Mouse (Mus musculus): ENCODE results near the gene Asgr1.
"Not testable (repeated sequence)": the region's sequence is repeated elsewhere in the genome, so short reads cannot be mapped to it uniquely, and the experiment has no call there.

Gene Asgr1

DNA sequence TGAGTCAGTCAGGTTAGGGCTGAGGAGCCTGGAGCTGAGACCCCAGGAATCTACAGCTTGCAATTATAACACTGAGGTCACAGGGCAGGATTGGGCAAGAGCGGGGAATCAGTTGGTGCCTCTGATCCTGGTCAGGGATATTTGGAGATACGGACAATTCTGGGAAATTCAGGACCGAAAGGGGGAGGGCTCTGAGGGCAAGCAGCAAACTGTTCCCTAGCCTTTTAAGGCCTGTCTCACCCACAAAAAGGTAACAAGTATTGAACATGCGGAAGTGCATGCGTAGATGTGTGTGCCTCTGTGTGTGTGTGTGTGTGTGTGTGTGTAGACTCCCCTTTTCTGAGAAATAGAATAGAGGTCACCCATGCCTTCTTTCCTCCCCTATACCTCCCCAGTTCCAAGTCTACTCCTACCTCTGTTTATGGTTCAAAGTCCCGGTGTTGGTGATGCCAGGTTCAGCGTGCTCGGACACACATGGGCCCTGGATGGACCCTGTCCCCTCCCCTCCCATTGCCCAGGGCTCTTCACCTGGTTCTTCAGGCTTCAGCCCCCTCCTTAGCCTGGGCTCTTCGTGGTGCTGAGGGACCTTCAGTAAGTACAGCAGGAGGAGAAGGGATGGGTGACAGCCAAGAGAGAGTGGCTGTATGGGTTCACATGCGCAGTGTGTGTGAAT lies at the start of gene Asgr1:
Gene Asgr1 (plus strand): TSS at position 188 of the 673 bp plus-strand sequence.
- no peak for DNase-seq

DNA sequence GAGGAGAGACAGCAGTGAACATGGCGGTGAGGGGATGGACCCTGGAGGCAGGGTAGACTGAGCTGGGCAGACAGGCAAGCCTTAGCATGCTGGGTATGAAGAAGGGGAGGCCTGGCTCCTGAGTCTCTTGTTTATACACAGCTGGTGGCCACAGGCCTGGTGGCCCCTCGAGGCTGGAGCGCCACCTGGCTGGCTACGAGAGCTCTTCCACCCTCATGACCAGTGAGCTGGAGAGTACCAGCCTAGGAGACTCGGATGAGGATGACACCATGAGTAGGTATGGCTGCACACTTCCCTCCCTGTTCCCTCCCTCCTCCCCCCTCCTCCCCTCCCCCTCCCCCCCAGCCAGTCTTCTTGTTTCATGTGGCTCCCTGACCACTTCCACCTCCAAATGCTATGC lies 48.4 kb upstream of the Asgr1 start:
- no peak for DNase-seq

DNA sequence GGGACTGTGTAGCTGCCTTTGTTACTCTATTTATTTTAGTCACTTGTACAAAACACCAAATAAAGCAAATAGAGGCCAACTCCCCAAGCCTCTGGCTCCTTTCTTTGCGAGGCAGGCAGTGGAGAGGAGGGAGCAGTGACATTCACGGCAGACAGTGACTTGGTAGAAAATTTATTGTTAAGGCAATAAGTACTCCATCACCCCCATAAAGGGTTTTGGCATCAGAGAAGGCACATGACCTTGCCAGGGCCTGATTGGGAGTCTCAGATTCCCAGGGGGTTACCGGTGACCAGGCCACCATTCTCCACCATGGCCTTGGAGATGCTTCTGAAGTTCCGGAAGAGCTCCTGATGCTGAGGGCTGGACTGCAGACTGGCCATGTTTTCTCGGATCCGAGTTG lies 43.9 kb upstream of the Asgr1 start:
- no peak for DNase-seq

DNA sequence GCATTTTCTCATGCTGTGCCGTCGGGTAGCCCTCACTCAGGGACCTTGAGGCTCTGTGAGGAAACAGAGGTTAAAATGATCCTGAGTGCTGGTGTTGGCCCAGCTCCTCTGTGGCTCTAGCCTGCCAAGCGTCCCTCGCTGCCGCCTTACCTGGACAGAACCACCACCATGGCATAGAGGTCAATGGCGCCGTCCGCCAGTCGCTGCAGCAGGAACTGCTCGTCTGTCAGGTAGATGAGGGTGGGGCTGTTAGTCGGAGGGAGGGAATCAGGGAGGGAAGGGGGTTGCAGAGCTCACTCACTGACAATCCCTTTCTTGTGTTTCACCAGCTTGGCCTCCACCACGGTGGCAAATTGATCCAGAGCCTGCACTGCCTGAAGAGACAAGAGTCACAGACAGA lies 43.3 kb upstream of the Asgr1 start:
- no peak for DNase-seq

DNA sequence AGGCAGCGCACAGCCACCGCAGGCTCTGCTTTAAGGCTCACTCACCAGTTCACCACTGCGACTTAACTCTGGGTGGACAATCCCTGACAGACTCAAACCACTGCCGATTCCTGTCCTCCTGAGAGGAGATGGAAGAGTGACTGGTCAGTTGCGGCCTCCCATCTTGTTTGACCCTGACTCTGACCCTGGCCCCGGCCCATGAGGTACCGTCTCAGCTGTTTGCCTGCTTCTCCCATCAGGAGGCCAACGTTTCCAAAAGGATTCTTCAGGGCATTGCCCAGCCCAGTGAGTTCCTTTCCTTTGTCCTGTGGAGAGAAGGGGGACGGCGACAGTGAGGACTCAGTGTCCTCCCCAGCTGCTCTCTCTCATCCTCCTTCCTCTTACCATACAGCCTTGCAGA lies 42.9 kb upstream of the Asgr1 start:
- DNase-seq, result no peak

DNA sequence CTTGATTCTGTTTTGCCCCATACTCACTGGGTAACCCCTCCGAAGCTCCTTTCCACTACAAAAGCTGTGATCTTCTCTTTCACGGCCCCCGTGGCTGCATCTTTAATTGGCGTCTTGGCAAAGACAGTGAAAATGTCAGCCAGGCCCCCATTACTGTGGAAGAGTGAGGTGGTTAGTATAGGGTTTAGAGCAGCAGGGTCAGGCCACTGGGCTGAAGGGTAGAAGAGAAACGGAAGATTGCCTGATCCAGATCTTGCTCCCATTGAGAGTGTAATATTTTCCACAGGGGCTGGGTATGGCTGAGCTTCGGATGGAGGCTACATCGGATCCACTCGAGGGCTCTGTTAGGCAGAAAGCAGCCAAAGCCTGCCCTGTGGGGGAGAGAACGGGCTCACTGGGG lies 41.0 kb upstream of the Asgr1 start:
- no peak for DNase-seq

DNA sequence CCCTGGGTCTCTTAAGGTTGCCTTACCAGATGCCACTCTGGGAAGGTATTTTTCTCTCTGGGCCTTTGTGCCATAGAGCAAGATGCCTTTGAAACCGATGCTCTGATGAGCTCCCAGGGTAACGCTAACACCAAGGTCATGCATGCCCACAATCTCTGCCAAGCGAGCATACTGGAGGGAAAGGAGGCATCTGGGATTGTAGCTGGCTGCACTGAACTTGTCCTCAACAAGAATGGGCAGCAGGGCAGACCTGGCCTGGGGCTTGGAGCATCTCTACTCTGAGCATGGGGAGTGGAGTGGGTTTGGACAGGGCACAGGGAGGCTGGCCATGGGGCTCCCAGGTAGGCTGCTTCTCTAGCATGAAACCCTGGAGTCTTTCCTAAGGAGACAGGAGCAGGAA lies 40.5 kb upstream of the Asgr1 start:
- no peak for DNase-seq

DNA sequence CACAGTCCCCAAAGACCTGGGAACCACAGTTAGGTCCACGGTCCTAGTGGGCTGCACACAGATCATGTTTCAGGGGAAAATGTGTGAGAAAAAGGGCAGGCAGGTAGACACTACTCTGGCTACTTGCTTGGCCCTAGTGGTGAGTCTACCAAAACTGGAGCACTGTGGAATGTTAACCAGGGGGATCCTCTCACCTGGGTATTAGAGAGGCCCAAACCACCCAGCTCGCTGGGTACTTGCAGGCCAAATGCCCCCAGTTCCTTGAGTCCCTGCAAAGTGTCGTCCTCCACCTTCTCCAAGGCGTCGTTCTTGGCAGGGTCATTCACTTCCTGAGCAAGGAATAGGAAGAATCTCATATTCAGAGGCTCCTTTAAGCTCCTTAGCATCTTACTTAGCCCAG lies 39.8 kb upstream of the Asgr1 start:
- DNase-seq, result no peak

DNA sequence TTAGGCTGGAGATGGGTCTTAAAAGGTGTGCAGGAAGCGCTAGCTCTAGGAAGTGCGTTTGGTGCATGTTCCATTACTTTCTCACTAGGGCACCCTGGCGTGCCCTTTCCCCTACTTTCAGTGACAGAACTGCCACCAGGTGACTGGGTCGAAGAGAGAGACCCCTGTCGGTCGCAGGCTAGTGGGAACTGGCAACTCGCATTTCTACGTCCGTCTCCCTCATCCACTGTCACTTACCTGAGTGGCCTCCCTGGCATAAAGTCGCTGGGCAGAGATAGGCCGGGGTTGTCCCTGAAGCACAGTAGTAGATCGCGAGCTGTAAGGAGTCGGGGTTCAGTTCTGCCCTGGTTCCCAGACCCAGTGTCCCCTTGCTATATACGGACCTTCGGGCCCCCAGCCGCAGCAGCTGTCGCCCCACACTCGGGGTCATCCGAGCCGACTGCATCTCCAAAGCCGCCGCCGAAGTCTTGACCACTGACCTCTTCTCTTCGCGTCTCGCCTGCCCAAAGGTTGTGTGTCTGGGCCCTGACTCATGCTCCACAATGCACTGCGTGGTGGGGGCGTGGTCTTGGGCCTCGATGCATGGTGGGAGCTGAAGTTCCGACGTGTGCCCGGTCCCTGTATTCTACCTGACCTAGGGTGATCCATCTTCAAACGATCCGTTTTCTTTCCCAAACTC lies 38.9 kb upstream of the Asgr1 start, which contains the start of gene Acadvl:
Gene Acadvl (minus strand): TSS at position 532 of the 679 bp plus-strand sequence.
- peak; percentile 85 for DNase-seq

DNA sequence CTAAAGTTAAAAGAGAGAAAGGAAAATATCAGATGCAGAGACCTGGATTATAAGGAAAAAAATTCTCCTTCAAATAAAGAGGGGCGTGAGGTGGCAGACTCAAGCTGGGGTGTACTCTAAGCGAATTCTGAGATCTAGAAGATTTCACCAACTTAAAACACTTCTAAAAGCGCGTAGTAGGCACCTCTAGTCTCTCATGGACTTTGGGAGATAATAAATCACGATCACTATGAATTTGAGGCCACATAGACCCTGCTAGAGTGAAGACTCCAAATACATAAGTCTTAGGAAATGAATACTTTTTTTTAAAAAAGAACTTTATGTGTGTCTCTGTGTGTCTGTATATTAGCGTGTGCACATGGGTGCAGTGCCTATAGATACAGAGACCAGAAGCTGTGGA lies 38.2 kb upstream of the Asgr1 start:
- DNase-seq, result no peak

DNA sequence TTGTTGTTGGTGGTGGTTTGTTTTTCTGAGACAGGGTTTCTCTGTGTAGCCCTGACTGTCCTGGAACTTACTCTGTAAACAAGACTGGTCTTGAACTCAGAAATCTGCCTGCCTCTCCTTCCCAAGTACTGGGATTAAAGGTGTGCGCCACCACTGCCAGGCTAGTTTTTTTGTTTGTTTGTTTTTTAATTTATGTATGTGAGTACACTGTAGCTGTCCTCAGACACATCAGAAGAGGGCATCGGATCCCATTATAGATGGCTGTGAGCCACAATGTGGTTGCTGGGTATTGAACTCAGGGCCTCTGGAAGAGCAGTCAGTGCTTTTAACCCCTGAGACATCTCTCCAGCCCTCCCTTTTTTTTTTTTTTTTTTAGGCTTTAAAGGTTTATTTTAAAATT lies 37.7 kb upstream of the Asgr1 start:
- DNase-seq, result not testable (repeated sequence)

DNA sequence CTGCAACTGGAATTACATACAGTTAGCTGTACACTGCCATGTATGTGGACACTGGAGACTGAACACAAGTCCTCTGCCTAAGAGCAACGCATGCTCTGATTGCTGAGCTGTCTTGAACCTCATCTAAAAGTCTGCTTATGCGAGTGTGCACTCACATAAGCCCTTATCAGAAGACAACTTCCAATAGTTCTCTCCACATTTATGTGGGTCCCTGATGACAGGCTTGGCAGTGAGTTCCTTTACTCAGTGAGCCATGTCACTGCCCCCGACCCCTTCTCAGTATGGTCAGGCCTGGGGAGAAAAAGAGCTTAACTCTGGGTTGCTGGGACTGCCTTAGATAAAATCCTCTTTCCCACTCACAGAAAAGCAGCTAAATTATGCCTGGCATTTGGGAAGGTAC lies 37.2 kb upstream of the Asgr1 start, which contains the start of gene Dlg4:
Gene Dlg4 (plus strand): TSS at position 274 of the 400 bp plus-strand sequence.
- no peak for DNase-seq

DNA sequence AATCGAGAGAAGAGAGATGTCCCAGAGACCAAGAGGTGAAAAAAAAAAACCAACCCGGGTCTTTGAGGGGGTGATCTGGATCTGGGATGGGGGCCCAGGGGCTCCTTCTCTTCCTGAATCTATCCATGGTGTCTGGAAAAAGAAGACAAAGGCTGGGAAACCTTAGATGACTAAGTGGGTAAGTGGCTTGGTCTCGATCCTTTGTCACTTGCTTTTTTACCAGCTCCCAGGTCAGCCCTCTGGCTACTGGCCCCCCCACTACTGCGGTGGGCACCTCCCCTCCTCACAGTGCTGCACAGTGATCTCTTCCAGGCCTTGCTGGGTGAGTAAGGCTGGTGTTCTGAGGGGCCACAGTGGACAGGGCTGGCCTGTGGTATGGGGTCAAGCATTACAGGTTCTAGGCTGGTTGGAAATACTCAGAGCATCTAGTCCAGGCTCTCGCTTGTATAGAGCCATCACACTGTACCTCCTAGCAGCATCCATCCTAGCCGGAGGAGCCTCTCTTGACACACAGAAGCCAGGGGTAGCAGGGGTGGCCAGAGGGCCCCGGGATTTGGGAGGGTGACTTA lies 36.6 kb upstream of the Asgr1 start:
- no peak for DNase-seq

DNA sequence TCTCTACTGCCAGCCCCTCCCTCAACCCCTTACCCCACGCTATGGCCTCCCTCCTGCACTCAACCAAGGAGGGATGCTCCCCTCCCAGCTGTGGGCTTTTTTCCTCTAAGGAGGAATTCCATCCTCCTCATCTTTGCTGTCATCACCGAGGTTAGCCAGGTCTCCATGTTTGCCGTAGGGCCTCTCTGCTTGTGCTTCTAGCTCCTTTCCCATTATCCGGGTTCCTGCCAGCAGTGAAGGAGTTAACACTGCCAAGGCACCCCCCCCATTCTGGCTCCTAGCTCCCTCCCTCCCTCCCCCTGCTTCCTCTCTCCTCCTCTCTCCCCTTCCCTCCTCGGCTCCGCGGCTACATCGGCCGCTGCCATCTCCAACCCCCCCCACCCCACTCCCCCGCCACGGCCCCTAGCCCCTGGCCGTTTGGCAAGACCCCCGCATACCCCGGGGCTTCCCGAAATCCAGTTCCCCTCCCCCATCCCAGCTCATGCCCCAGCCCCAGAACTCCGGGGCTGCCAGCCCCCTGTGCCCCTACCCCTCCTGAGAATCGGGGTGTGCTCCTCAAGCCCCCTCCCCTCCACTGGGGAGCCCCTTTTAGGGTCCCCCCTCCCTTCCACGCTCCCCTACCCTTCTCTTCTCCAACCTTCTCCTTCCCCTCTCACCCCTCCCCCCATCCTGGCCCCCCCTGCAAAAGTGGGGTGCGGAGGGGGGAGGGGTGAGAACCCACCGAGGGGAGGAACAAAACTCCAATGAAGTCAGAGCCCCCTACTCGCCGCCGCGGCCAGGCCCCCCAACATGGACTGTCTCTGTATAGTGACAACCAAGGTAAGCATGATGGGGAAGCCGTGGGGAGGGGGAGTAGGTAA lies 35.5 kb upstream of the Asgr1 start:
- peak; percentile 73 for DNase-seq

DNA sequence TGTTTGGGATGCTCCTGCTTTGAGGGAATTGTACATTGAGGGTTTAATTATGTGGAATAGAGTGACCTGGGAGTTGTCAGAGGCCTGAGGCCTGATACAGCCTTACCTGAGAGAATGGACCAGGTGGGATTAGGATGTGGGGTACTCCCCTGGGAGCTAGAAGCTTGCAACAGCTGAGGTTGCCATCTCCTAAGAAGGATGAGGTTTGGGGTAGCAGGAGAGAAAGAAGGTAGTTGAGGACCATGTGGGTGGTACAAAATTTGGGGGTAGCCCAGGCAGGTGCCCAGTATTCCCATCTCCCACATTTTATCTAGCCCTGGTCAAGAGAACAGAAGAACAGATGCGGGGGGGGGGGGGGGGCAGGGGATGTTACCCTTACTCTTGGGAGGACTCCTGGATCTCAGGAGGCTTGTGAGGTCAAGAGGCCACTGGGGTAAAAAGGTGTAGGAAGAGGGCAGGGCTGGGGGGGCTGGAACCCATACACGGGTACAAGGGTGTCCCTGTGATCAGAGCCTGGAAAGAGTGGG lies 34.3 kb upstream of the Asgr1 start:
- no peak for DNase-seq

DNA sequence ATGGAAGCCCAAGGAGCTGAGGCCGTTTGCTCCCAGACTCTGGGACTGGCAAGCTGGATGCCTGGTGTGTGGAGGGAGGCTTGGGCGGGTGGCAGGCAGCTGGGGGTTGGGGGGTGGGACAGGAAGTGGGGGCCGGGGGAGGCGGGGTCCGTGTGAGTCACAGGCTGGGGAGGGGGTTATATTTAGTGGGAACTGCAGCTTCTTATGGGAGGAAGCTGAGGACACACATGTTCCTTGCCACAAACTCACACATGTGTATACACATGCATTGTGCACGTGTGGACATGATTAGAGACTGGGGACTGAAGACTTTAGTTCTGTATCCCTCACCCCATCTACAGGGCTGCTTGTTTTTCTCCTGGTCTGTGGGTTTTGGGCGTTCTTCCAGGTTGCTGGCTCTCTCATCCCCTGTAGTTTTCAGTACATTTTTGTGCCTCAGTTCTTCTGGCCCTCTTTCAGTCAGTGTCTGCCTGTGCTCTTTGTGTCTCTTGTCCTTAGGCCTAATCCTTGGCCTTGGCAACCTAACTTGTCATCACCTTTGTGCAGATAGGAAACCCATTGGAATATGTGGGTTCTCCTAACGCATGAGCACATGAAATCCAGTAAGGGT lies 33.8 kb upstream of the Asgr1 start:
- DNase-seq, result no peak

DNA sequence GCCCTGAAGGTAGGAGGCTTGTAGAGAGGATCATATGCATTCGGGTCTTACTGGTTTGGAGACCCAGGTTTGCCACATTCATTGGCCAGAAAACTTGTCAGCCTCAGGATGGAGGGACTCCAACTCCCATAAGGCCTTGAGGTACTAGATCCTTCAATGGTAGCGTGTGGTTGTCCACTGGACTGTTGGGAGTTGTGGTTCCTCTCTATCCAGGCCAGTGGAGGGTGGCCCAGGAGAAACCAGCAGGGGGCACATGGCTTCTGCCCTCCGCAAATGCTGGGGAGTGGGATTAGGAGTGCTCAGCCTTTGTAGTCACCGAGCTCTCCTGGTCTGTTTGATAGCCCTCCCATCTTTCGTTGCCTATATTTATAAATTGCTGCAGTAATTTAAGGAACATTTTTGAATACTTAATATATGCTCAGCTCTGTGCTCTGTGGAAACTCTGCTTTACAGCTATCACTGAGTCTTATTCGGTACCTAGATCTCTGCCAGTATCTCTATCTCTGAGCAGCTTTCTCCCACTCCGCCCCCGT lies 33.1 kb upstream of the Asgr1 start:
- DNase-seq, result peak; percentile 77

DNA sequence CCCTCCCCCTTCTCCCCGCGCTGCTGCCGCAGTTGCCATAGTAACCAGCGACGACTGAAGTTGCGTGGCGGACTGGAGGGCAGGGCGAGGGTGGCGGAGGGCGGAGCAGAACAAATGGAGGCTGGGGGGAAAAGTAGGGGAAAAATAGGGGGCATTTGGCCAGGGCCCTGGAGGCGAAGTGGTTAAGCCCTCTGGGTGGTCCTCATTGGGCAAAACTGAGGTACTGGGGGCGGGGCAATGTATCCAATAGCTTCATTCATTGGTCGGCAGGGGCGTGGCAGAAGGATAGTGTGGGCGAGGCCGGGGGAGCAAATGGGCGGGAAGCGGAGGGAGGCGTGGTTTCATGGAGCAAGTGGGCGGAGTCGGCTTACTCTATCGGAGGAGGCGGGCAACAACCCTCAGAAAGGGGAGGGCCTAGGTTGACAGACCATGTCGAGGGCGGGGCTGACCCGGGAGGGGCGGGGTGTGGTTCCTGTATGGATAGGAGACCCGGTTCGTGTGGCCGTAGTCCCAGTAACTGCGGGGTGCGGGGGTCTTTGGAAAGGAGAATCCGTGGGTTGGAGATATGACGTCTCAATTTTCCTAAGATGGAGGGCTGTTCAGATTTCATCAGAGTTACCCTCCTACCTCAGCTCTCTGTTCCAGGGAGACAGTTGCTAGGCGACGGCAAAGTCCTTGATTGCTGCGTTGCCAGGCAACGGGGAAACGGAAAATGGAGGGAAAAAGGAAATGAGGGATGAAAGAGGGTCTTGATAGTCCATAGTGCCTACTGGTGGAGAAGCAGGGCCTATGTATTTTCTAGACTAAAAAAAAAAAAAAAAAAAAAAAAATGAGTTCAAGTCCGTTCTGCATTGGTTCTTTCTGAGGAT lies 32.4 kb upstream of the Asgr1 start:
- peak; percentile 98 for DNase-seq

DNA sequence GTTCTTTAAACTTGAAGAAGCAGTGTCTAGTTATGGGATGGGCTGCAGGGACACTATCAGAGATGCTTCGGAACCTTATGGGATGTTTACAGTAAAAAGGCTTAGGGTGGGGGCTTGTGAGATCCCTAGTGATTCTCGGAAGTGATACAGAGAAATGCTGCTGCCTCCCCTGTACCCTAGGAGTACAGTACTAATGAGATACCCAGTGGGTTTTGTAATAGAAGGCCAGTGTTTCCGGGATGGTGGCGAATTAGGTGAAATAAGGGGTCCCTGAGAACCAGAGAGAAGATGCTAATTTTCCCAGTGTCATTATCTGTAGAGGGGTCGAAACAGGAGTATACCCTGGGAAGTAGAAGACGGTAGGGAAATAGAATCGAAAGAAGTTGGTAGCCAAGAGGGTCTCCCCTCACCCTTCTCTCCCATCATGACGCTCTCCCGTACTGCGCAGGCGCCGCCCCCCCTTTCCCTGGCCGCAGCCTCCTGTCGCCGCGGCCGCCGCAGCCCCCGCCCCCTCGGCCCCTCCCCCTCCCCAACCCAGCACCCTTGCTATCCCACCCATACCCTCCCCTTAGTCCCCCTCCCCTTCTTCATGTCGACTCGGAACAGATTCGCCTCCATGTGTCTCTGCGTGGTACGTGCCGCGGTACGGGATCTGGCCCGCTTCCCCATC lies 30.3 kb upstream of the Asgr1 start:
- DNase-seq, result peak; percentile 34

DNA sequence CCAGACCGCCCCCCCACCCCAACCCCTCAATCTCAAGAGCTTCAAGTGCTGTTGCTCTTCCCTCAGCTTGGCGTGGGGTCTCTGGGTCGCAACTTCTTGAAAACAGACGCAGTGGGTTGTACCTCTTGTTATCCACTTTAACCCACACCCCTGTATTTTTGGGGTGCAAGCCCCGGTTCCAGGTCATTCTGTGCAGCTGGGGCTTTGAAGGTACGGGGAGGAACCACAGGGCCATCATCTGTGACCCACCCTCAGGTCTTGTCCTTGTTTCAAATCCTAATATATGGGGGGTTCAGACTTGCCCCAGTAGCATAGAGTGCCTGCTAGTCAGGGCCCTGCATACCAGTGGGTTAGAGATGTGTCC lies 29.8 kb upstream of the Asgr1 start:
- DNase-seq, result no peak

DNA sequence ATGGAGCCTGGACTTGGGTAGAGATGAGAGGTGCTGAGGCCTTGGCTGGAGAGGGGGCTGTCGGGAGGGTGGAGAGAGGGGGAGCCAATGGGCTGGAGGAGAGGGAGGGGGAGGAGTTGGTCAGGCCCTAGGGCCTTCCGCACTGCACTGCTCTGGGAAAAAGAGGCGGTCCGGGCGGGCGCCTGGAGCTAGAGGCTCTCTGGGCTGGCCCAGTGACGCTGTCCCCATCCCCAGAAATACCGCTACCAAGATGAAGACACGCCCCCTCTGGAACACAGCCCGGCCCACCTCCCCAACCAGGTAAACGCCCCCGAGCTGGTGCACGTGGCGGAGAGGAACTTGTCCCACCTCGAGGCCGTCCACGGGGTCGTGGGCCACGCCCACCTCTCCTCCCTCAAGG lies 27.2 kb upstream of the Asgr1 start:
- DNase-seq, result peak; percentile 65

Measured in cerebellum, adult 11 months (tissue).